In the genomic region with DNA sequence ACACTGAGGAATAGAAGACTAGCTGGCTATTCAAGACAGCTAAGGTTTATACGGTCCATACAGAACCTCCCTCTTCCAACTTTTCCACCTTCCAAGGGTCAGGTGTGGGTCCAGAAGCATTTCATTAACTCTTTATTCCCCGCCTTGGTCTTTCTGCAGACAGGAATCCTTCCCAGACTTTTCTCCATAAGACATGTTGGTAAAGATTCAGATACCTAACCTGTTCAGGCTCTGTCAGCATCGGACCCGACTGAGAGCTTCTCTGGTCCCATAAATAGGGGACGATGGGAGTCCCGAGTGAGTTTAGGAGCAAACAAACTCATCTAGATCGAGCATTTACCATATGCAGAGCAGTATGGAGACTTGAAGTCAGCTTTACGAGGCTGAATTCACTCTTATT, we compare ENCODE assay signal across 28 mouse cellular contexts. TPM values are rescaled to one million over a fixed set of nuclear protein-coding genes. Genes with fewer than 3 reads are reported as not detected.
"Had no signal": no experiment of that assay in that cellular context is flagged by ENCODE, and none has a peak within 500 bp of the region (broad histone marks: within the 10 kb centered on the region; RNA-seq: fewer than 3 reads in every experiment).

No protein-coding gene starts in this region.

- H3K36me3 ChIP-seq: embryonic facial prominence, embryonic 10.5 days; embryonic facial prominence, embryonic 12.5 days; embryonic facial prominence, embryonic 13.5 days; embryonic facial prominence, embryonic 15.5 days; forebrain, embryonic 10.5 days; forebrain, embryonic 12.5 days; forebrain, embryonic 15.5 days had no signal

- H3K4me3 ChIP-seq: embryonic facial prominence, embryonic 10.5 days; embryonic facial prominence, embryonic 12.5 days; embryonic facial prominence, embryonic 13.5 days; embryonic facial prominence, embryonic 15.5 days; erythroblast, embryonic 14.5 days; forebrain, embryonic 10.5 days; forebrain, embryonic 12.5 days; forebrain, embryonic 13.5 days; forebrain, embryonic 15.5 days; gastrocnemius, adult 2 months; heart, adult 2 months had no signal

- H3K9ac ChIP-seq: embryonic facial prominence, embryonic 12.5 days; embryonic facial prominence, embryonic 13.5 days; embryonic facial prominence, embryonic 15.5 days; forebrain, embryonic 12.5 days; forebrain, embryonic 13.5 days; forebrain, embryonic 15.5 days; forebrain, postnatal 0 days had no signal

- H3K9me3 ChIP-seq: embryonic facial prominence, embryonic 10.5 days; embryonic facial prominence, embryonic 12.5 days; embryonic facial prominence, embryonic 13.5 days; embryonic facial prominence, embryonic 15.5 days; forebrain, embryonic 10.5 days; forebrain, embryonic 12.5 days; forebrain, embryonic 13.5 days; forebrain, embryonic 15.5 days had no signal

- H3K4me1 ChIP-seq: embryonic facial prominence, embryonic 12.5 days; forebrain, embryonic 10.5 days had no signal

- ATAC-seq: forebrain, embryonic 13.5 days; forebrain, embryonic 14.5 days; forebrain, embryonic 15.5 days; forebrain, embryonic 16.5 days; forebrain, postnatal 0 days had no signal

- H3K4me2 ChIP-seq: embryonic facial prominence, embryonic 12.5 days; embryonic facial prominence, embryonic 13.5 days; embryonic facial prominence, embryonic 15.5 days; forebrain, embryonic 12.5 days; forebrain, embryonic 13.5 days; forebrain, embryonic 15.5 days had no signal

- DNase-seq: cerebellum, adult 2 months; cerebellum, adult 8-10 months; cerebellum, adult 9-10 months; cerebellum, adult 9-11 months; cerebellum, postnatal 10 days; cerebellum, postnatal 14 days; cerebellum, postnatal 25 days; cerebellum, postnatal 36 days; embryo, embryonic 11 days; forebrain, postnatal 0 days; gastrocnemius, adult 2 months; gastrocnemius, postnatal 10 days; gastrocnemius, postnatal 14 days; gastrocnemius, postnatal 25 days; gastrocnemius, postnatal 36 days; heart, adult 18-20 months; heart, adult 2 months had no signal

- H3K27me3 ChIP-seq: embryonic facial prominence, embryonic 12.5 days; embryonic facial prominence, embryonic 13.5 days; embryonic facial prominence, embryonic 15.5 days; forebrain, embryonic 12.5 days; forebrain, embryonic 13.5 days; forebrain, embryonic 15.5 days had no signal

- H3K27ac ChIP-seq: embryonic facial prominence, embryonic 10.5 days; embryonic facial prominence, embryonic 12.5 days; embryonic facial prominence, embryonic 13.5 days; embryonic facial prominence, embryonic 15.5 days; forebrain, embryonic 10.5 days; forebrain, embryonic 12.5 days; forebrain, embryonic 13.5 days; forebrain, embryonic 15.5 days; gastrocnemius, adult 2 months; heart, adult 2 months had no signal

RNA-seq across cellular contexts. Expression of a gene that starts 12.3 kb away (rescaled TPM):
- polyA plus RNA-seq: erythroblast, embryonic 14.5 days had no signal
